Mouse (Mus musculus) limb, embryonic 15.5 days (tissue): ENCODE measurements around the gene Smyd3. TPM values are rescaled to one million over a fixed set of nuclear protein-coding genes. Genes with fewer than 3 reads are reported as not detected.

Experiments
- ATAC-seq: fragments of 200-750 bp; cut with Nextera tagmentation; 2 replicates; pipeline ENCODE4 v1.8.0; 2017; ENCODE audit warnings: low read depth, moderate TSS enrichment; ENCODE audit not compliant: insufficient number of reproducible peaks, low FRiP score, low TSS enrichment
- H3K27ac ChIP-seq: fragments of 300-500 bp; sonication (generic); 2 replicates; pipeline ENCODE4 v1.5.1; 2015; ENCODE audit warnings: moderate library complexity, mild to moderate bottlenecking, inconsistent platforms
- H3K27me3 ChIP-seq: fragments of 300-500 bp; sonication (generic); 2 replicates; pipeline ENCODE4 v1.6.1; 2015; ENCODE audit warnings: inconsistent platforms
- H3K36me3 ChIP-seq: fragments of 300-500 bp; sonication (generic); 2 replicates; pipeline ENCODE4 v1.6.1; 2015; ENCODE audit warnings: inconsistent platforms
- H3K4me1 ChIP-seq: fragments of 300-500 bp; sonication (generic); 2 replicates; pipeline ENCODE4 v1.6.1; 2015; ENCODE audit warnings: inconsistent platforms
- H3K4me2 ChIP-seq: fragments of 300-500 bp; sonication (generic); 2 replicates; pipeline ENCODE4 v1.6.1; 2015; ENCODE audit warnings: mild to moderate bottlenecking, inconsistent platforms
- H3K4me3 ChIP-seq: fragments of 300-500 bp; sonication (generic); 2 replicates; pipeline ENCODE4 v1.5.1; 2015; ENCODE audit warnings: mild to moderate bottlenecking, inconsistent platforms
- H3K9ac ChIP-seq: fragments of 300-500 bp; sonication (generic); 2 replicates; pipeline ENCODE4 v1.6.1; 2015; ENCODE audit warnings: inconsistent platforms
- H3K9me3 ChIP-seq: fragments of 300-500 bp; sonication (generic); 2 replicates; pipeline ENCODE4 v1.6.1; 2016; ENCODE audit warnings: inconsistent platforms
- WGBS: fragments of 180-500 bp; shearing (Covaris S2); methylation state at CpG from one replicate; pipeline ENCODE4 v1.1.7; 2015; 5-methylcytosine and 5-hydroxymethylcytosine counted together
- polyA plus RNA-seq: library from polyadenylated mRNA; unstranded; fragments of >200 nt; fragmentation: Nextera tagmentation; extraction: Ambion mirVana; gene quantifications from 2 replicates; pipeline ENCODE4 v1.2.1, GENCODE M21; 2015

Gene Smyd3
- polyA plus RNA-seq, result 18.8 and 19.2 TPM in 2 replicates

GRCm38 (mm10) chr1:179517713-179518465, at the start of gene Smyd3:
Smyd3 (minus strand) TSS chr1:179518041.
- peak within 1 kb of the TSS; percentile 47 for H3K27ac ChIP-seq
- no peaks in the 10 kb centered on the region for H3K27me3 ChIP-seq
- no peaks in the 10 kb centered on the region for H3K36me3 ChIP-seq
- peaks cover 6% of the 10 kb centered on the region; the same call in 1 of the 2 replicates for H3K4me1 ChIP-seq
- H3K4me3 ChIP-seq, result peak within 1 kb of the TSS; percentile 63
- peak within 1 kb of the TSS; percentile 92 for H3K4me2 ChIP-seq
- peak; percentile 80; the same call in 1 of the 2 replicates for ATAC-seq
- WGBS, result 7% methylated on average over 39 of the region's 39 CpGs
- no peaks in the 10 kb centered on the region for H3K9me3 ChIP-seq
- H3K9ac ChIP-seq, result peak within 1 kb of the TSS; percentile 48

GRCm38 (mm10) chr1:179567558-179567957, 49.7 kb upstream of the Smyd3 start:
- H3K4me3 ChIP-seq, result no peak overlapping the region
- ATAC-seq, result no peak
- no peaks in the 10 kb centered on the region for H3K9me3 ChIP-seq
- H3K4me1 ChIP-seq, result peaks cover 9% of the 10 kb centered on the region
- no peak overlapping the region for H3K9ac ChIP-seq
- H3K4me2 ChIP-seq, result no peak overlapping the region
- H3K36me3 ChIP-seq, result no peaks in the 10 kb centered on the region
- 59% methylated on average over 7 of the region's 7 CpGs for WGBS
- no peak overlapping the region for H3K27ac ChIP-seq
- H3K27me3 ChIP-seq, result no peaks in the 10 kb centered on the region

DNA sequence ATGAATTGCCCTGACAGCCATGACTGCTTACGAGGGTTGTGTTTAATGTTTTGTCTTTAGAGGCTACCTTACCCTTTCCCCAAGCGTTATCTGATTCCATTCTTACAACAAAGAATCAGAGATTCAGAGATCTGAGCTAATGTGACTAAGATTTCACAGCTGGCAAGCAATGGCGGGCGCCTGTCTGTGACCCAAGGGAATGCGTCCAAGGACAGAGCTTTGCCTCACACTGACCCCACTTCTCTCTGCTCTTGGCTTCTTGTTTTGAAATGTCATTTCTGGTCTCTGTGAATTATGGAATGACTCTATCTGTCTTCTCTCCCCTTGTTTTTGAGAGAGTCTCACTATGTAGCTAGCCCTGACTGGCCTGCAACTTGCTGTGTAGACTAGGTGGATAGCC, 46.1 kb upstream of the Smyd3 start:
- H3K27me3 ChIP-seq, result no peaks in the 10 kb centered on the region
- 81% methylated on average over 5 of the region's 5 CpGs for WGBS
- H3K9ac ChIP-seq, result no peak overlapping the region
- no peaks in the 10 kb centered on the region for H3K36me3 ChIP-seq
- no peaks in the 10 kb centered on the region for H3K9me3 ChIP-seq
- no peak overlapping the region for H3K4me3 ChIP-seq
- ATAC-seq, result no peak
- peaks cover 6% of the 10 kb centered on the region; the same call in 1 of the 2 replicates for H3K4me1 ChIP-seq
- no peak overlapping the region for H3K4me2 ChIP-seq
- H3K27ac ChIP-seq, result no peak overlapping the region

- Histone ChIP-seq H3K4me2 (no peak overlapping the region), H3K9me3 (no peaks in the 10 kb centered on the region), H3K27ac (no peak overlapping the region), H3K36me3 (no peaks in the 10 kb centered on the region), H3K4me3 (no peak overlapping the region), H3K27me3 (no peaks in the 10 kb centered on the region), H3K4me1 (peaks cover 6% of the 10 kb centered on the region; the same call in 1 of the 2 replicates), H3K9ac (no peak overlapping the region)
- 89% methylated on average over 4 of the region's 4 CpGs for WGBS
- ATAC-seq, result no peak
Observed at GRCm38 (mm10) chr1:179563211-179563610, 45.4 kb upstream of the Smyd3 start.

DNA sequence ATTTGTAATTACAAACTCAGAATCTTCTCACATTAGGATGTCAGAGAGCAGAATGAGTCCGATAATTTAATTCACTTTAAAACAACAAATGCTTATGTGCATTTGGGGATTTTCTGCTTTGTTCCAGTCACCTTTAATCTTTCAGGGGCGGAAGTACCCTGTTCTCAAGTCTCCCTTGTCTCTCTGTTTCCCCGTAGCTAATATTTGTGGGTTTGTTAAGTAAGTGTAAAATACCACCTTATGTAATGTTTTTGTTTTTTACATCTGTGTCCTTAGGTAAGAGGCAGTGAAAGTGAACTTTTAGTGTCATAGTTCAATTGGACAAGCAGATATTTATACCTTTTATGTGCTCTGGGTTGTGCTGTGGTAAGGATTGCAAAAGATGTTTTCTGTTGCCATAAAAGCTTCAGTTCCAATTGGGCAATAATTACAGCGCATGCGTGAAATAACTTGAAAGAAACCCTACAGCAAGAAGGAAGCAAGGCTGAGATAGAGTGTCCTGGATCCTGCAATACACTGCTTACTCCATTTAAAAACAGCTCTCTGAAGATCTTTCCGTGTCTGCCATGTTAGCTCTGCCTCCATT, 43.1 kb upstream of the Smyd3 start:
- no peaks in the 10 kb centered on the region; the same call in 1 of the 2 replicates for H3K4me1 ChIP-seq
- no peak overlapping the region for H3K4me3 ChIP-seq
- no peaks in the 10 kb centered on the region for H3K9me3 ChIP-seq
- no peak overlapping the region for H3K4me2 ChIP-seq
- no peak for ATAC-seq
- 77% methylated on average over 6 of the region's 6 CpGs for WGBS
- H3K36me3 ChIP-seq, result no peaks in the 10 kb centered on the region
- H3K27me3 ChIP-seq, result no peaks in the 10 kb centered on the region
- H3K27ac ChIP-seq, result no peak overlapping the region
- no peak overlapping the region for H3K9ac ChIP-seq

GRCm38 (mm10) chr1:179559446-179560194, 41.8 kb upstream of the Smyd3 start:
- H3K4me1 ChIP-seq, result no peaks in the 10 kb centered on the region; the same call in 1 of the 2 replicates
- no peak for ATAC-seq
- no peak overlapping the region for H3K4me3 ChIP-seq
- no peak overlapping the region for H3K4me2 ChIP-seq
- WGBS, result 51% methylated on average over 11 of the region's 11 CpGs
- H3K9ac ChIP-seq, result no peak overlapping the region
- H3K36me3 ChIP-seq, result no peaks in the 10 kb centered on the region
- H3K27ac ChIP-seq, result peak overlapping the region; percentile 23; the same call in 1 of the 2 replicates
- no peaks in the 10 kb centered on the region for H3K9me3 ChIP-seq
- H3K27me3 ChIP-seq, result no peaks in the 10 kb centered on the region

DNA sequence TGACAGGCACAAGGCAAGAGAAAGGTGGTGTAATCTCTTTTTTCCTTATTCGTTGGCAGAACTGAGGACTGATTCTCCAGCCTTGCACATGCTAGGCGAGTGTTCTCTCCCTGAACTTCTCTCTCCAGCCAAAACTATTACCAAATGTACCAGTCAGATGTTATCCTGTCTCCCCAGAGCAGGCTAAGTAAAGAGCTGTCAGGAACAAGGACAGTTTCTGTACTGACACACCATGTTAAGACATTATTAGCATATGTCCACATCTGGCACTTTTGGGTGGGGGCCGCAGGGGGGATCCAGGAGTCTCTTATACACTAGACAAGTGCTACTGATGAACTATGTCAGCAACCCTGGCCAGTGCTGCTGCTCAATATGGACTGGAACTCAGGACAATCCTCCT, 39.1 kb upstream of the Smyd3 start:
- no peak overlapping the region for H3K4me3 ChIP-seq
- no peaks in the 10 kb centered on the region for H3K27me3 ChIP-seq
- H3K27ac ChIP-seq, result no peak overlapping the region
- no peaks in the 10 kb centered on the region for H3K9me3 ChIP-seq
- no peak for ATAC-seq
- no peaks in the 10 kb centered on the region; the same call in 1 of the 2 replicates for H3K4me1 ChIP-seq
- no peaks in the 10 kb centered on the region for H3K36me3 ChIP-seq
- no peak overlapping the region for H3K4me2 ChIP-seq
- H3K9ac ChIP-seq, result no peak overlapping the region
- 81% methylated on average over 3 of the region's 3 CpGs for WGBS

DNA sequence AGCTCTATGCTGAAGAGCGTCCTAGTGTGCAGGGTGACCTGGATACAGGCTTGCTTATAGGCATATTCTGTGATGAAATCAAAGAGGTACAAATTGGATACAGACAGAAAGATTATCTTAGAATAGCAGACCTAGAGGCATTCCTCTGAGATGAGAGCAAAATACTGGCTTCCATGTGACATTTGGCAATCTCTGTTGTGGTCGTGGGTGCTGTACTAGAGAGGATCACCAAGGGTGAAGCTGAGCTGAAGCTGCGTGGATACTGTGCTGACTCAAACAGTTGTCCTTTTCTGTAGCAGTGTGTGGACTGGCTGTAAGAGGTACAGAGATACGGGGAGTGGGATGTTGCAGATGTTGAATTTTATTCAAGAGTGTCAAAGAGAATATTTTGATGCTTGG, 36.1 kb upstream of the Smyd3 start:
- Histone ChIP-seq H3K4me1 (no peaks in the 10 kb centered on the region), H3K27ac (no peak overlapping the region), H3K4me3 (no peak overlapping the region), H3K9ac (no peak overlapping the region), H3K27me3 (no peaks in the 10 kb centered on the region), H3K4me2 (no peak overlapping the region), H3K36me3 (no peaks in the 10 kb centered on the region), H3K9me3 (no peaks in the 10 kb centered on the region)
- WGBS, result 74% methylated on average over 4 of the region's 4 CpGs
- ATAC-seq, result no peak

DNA sequence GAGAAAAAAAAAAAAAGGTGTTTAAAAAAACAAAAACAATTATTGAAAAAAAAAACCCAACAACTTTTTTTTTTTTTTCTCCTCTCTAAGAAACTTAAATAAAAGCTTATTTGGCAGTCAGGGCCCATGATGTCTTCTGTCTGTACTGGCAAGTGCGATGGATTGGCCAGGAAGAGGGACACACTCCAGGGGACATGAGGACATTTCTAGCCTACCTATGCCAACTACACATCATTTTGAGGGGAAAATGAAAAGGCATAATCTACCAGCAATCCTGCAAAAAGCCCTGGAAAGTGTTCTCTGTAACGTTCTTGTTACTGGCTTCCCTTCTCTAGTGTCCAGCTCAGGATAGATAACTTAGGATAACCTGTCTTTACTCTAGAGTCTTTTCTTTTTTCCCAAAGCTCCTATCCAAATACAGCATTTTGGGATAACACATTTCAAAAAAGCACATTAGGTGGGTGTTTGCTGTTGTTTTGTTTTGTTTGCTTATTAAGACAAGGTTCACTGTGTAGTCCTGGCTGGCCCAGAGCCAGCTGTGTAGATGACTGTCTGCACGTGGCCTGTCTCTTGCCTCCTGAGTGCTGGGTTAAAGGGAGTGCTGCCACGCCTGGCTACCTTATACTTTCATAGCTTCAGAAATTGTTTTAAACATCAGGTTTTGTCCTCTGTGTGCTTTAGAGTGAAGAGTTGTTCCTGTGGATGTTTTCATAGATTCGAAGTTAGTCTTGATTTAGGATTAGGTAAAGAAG, 35.5 kb upstream of the Smyd3 start:
- H3K27ac ChIP-seq, result no peak overlapping the region
- WGBS, result 68% methylated on average over 5 of the region's 5 CpGs
- no peak overlapping the region for H3K4me2 ChIP-seq
- no peak for ATAC-seq
- H3K4me3 ChIP-seq, result no peak overlapping the region
- H3K9me3 ChIP-seq, result no peaks in the 10 kb centered on the region
- no peaks in the 10 kb centered on the region for H3K27me3 ChIP-seq
- H3K36me3 ChIP-seq, result no peaks in the 10 kb centered on the region
- 0 out of 2 replicates have a peak, but pooled peaks cover under 1% of the 10 kb centered on the region for H3K4me1 ChIP-seq
- H3K9ac ChIP-seq, result no peak overlapping the region

DNA sequence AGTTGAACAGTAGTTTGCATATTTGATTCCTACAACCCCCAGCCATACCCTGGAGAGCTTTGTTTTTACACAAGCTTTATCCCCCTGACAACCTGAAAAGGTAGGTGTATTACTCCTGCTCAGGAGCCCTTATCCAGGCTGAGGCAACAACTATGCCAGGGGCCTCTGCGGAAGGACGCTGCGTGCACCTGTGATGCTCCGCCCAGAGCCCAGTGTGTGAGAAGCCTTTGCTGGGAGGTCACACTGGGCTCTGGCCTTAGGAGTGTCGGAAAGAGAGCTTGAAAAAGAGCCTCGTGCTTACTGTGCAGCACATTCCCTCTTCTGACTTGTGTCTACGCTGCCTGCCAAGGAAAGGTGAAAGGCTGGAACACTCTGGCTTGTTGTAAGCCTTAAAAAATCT, 34.9 kb upstream of the Smyd3 start:
- H3K9ac ChIP-seq, result no peak overlapping the region
- H3K36me3 ChIP-seq, result no peaks in the 10 kb centered on the region
- H3K4me2 ChIP-seq, result no peak overlapping the region
- 58% methylated on average over 7 of the region's 7 CpGs for WGBS
- H3K9me3 ChIP-seq, result no peaks in the 10 kb centered on the region
- ATAC-seq, result no peak
- H3K27me3 ChIP-seq, result no peaks in the 10 kb centered on the region
- H3K4me1 ChIP-seq, result peaks cover 5% of the 10 kb centered on the region; the same call in 1 of the 2 replicates
- no peak overlapping the region for H3K4me3 ChIP-seq
- no peak overlapping the region for H3K27ac ChIP-seq

- H3K9ac ChIP-seq, result no peak overlapping the region
- no peak overlapping the region for H3K27ac ChIP-seq
- H3K27me3 ChIP-seq, result no peaks in the 10 kb centered on the region
- H3K36me3 ChIP-seq, result no peaks in the 10 kb centered on the region
- ATAC-seq, result no peak
- WGBS, result 81% methylated on average over 4 of the region's 4 CpGs
- no peak overlapping the region for H3K4me2 ChIP-seq
- H3K4me3 ChIP-seq, result no peak overlapping the region
- peaks cover 12% of the 10 kb centered on the region for H3K4me1 ChIP-seq
- no peaks in the 10 kb centered on the region for H3K9me3 ChIP-seq
Observed at GRCm38 (mm10) chr1:179551921-179552320, 34.1 kb upstream of the Smyd3 start.
